Mouse (Mus musculus): ENCODE results near the gene Ddx3x. TPM values are rescaled to one million over a fixed set of nuclear protein-coding genes. Genes with fewer than 3 reads are reported as not detected.
A peak's percentile ranks its signal among the peaks of the same experiment; 100 is the strongest.
"Not testable (repeated sequence)": the region's sequence is repeated elsewhere in the genome, so short reads cannot be mapped to it uniquely, and the experiment has no call there.

The Ddx3x gene
- polyA plus RNA-seq (2015; fragmentation: Nextera tagmentation; extraction: Ambion mirVana), result 121 and 133 TPM in 2 replicates

- peak; percentile 96 for ATAC-seq
Observed at GRCm38 (mm10) chrX:13280409-13281328, at the start of gene Ddx3x. Ddx3x (plus strand) TSS chrX:13280970.

GRCm38 (mm10) chrX:13231243-13231642 is 49.5 kb upstream of the Ddx3x start:
- peak overlapping the region; percentile 48 for H3K4me2 ChIP-seq (ENCODE audit: low read length)
- H3K27me3 ChIP-seq (replicated peaks; ENCODE audit: control insufficient read depth, insufficient read depth, low read length), result no peaks in the 10 kb centered on the region
- H3K27ac ChIP-seq (ENCODE audit: low read length), result peak overlapping the region; percentile 93
- H3K4me3 ChIP-seq (replicated peaks; ENCODE audit: low read length), result peak overlapping the region; percentile 32
- WGBS, result 23% methylated on average over 9 of the region's 9 CpGs
- no peaks in the 10 kb centered on the region for H3K36me3 ChIP-seq (ENCODE audit: control insufficient read depth, insufficient read depth)
- H3K9me3 ChIP-seq (ENCODE audit: control insufficient read depth, low read length), result no peaks in the 10 kb centered on the region
- H3K9ac ChIP-seq (replicated peaks; ENCODE audit: low read depth, low read length), result peak overlapping the region; percentile 52
- ATAC-seq, result peak; percentile 1
- H3K4me1 ChIP-seq (replicated peaks; ENCODE audit: control insufficient read depth, insufficient read depth, low read length), result peaks cover 8% of the 10 kb centered on the region

More at GRCm38 (mm10) chrX:13280409-13281328, at the start of gene Ddx3x:
- Histone ChIP-seq H3K27ac (ENCODE audit: low read length) (peak within 1 kb of the TSS; percentile 95), H3K36me3 (ENCODE audit: control insufficient read depth, insufficient read depth) (peaks cover 2% of the 10 kb centered on the region), H3K9me3 (ENCODE audit: control insufficient read depth, low read length) (no peaks in the 10 kb centered on the region), H3K4me2 (ENCODE audit: low read length) (peak within 1 kb of the TSS; percentile 73), H3K4me3 (replicated peaks; ENCODE audit: low read length) (peak within 1 kb of the TSS; percentile 96), H3K27me3 (replicated peaks; ENCODE audit: control insufficient read depth, insufficient read depth, low read length) (no peaks in the 10 kb centered on the region), H3K4me1 (replicated peaks; ENCODE audit: control insufficient read depth, insufficient read depth, low read length) (peaks cover 16% of the 10 kb centered on the region), H3K9ac (replicated peaks; ENCODE audit: low read depth, low read length) (peak within 1 kb of the TSS; percentile 99)
- WGBS, result 0% methylated on average over 53 of the region's 57 CpGs

- ATAC-seq; H3K4me2 ChIP-seq (ENCODE audit: low read length); H3K36me3 ChIP-seq (ENCODE audit: control insufficient read depth, insufficient read depth); H3K9ac ChIP-seq (replicated peaks; ENCODE audit: low read depth, low read length); H3K9me3 ChIP-seq (ENCODE audit: control insufficient read depth, low read length); H3K4me3 ChIP-seq (replicated peaks; ENCODE audit: low read length); H3K27me3 ChIP-seq (replicated peaks; ENCODE audit: control insufficient read depth, insufficient read depth, low read length); H3K27ac ChIP-seq (ENCODE audit: low read length): not testable (repeated sequence)
- H3K4me1 ChIP-seq (replicated peaks; ENCODE audit: control insufficient read depth, insufficient read depth, low read length), result peaks cover 12% of the 10 kb centered on the region
- WGBS, result 100% methylated on average over 1 of the region's 1 CpGs
Observed at GRCm38 (mm10) chrX:13232834-13233233, 47.9 kb upstream of the Ddx3x start.

GRCm38 (mm10) chrX:13233631-13234030 is 47.1 kb upstream of the Ddx3x start:
- 63% methylated on average over 2 of the region's 2 CpGs for WGBS
- H3K27me3 ChIP-seq (replicated peaks; ENCODE audit: control insufficient read depth, insufficient read depth, low read length), result peaks cover 3% of the 10 kb centered on the region; the same call in 1 of the 2 replicates
- H3K4me2 ChIP-seq (ENCODE audit: low read length), result no peak overlapping the region
- no peak overlapping the region for H3K4me3 ChIP-seq (replicated peaks; ENCODE audit: low read length)
- H3K27ac ChIP-seq (ENCODE audit: low read length), result no peak overlapping the region
- peaks cover 12% of the 10 kb centered on the region for H3K4me1 ChIP-seq (replicated peaks; ENCODE audit: control insufficient read depth, insufficient read depth, low read length)
- no peaks in the 10 kb centered on the region for H3K36me3 ChIP-seq (ENCODE audit: control insufficient read depth, insufficient read depth)
- H3K9me3 ChIP-seq (ENCODE audit: control insufficient read depth, low read length), result no peaks in the 10 kb centered on the region
- ATAC-seq, result no peak
- H3K9ac ChIP-seq (replicated peaks; ENCODE audit: low read depth, low read length), result no peak overlapping the region

GRCm38 (mm10) chrX:13234709-13235108 is 46.1 kb upstream of the Ddx3x start:
- Histone ChIP-seq H3K4me3 (replicated peaks; ENCODE audit: low read length) (no peak overlapping the region), H3K27me3 (replicated peaks; ENCODE audit: control insufficient read depth, insufficient read depth, low read length) (peaks cover 3% of the 10 kb centered on the region; the same call in 1 of the 2 replicates), H3K9me3 (ENCODE audit: control insufficient read depth, low read length) (no peaks in the 10 kb centered on the region), H3K36me3 (ENCODE audit: control insufficient read depth, insufficient read depth) (no peaks in the 10 kb centered on the region), H3K4me2 (ENCODE audit: low read length) (no peak overlapping the region), H3K4me1 (replicated peaks; ENCODE audit: control insufficient read depth, insufficient read depth, low read length) (peaks cover 12% of the 10 kb centered on the region), H3K27ac (ENCODE audit: low read length) (no peak overlapping the region), H3K9ac (replicated peaks; ENCODE audit: low read depth, low read length) (no peak overlapping the region)
- 69% methylated on average over 4 of the region's 4 CpGs for WGBS
- ATAC-seq, result no peak

GRCm38 (mm10) chrX:13236100-13236568 is 44.6 kb upstream of the Ddx3x start:
- H3K27me3 ChIP-seq (replicated peaks; ENCODE audit: control insufficient read depth, insufficient read depth, low read length), result peaks cover 3% of the 10 kb centered on the region; the same call in 1 of the 2 replicates
- H3K36me3 ChIP-seq (ENCODE audit: control insufficient read depth, insufficient read depth), result no peaks in the 10 kb centered on the region
- H3K9me3 ChIP-seq (ENCODE audit: control insufficient read depth, low read length), result no peaks in the 10 kb centered on the region
- H3K4me2 ChIP-seq (ENCODE audit: low read length), result no peak overlapping the region
- peak; percentile 74 for ATAC-seq
- no peak overlapping the region for H3K9ac ChIP-seq (replicated peaks; ENCODE audit: low read depth, low read length)
- 21% methylated on average over 2 of the region's 2 CpGs for WGBS
- no peak overlapping the region for H3K4me3 ChIP-seq (replicated peaks; ENCODE audit: low read length)
- H3K27ac ChIP-seq (ENCODE audit: low read length), result peak overlapping the region; percentile 56
- peaks cover 19% of the 10 kb centered on the region for H3K4me1 ChIP-seq (replicated peaks; ENCODE audit: control insufficient read depth, insufficient read depth, low read length)

GRCm38 (mm10) chrX:13239455-13239854 is 41.3 kb upstream of the Ddx3x start:
- Histone ChIP-seq H3K4me1 (replicated peaks; ENCODE audit: control insufficient read depth, insufficient read depth, low read length) (peaks cover 15% of the 10 kb centered on the region), H3K4me2 (ENCODE audit: low read length) (no peak overlapping the region), H3K9me3 (ENCODE audit: control insufficient read depth, low read length) (no peaks in the 10 kb centered on the region), H3K27me3 (replicated peaks; ENCODE audit: control insufficient read depth, insufficient read depth, low read length) (peaks cover 5% of the 10 kb centered on the region; the same call in 1 of the 2 replicates), H3K36me3 (ENCODE audit: control insufficient read depth, insufficient read depth) (no peaks in the 10 kb centered on the region), H3K4me3 (replicated peaks; ENCODE audit: low read length) (no peak overlapping the region), H3K9ac (replicated peaks; ENCODE audit: low read depth, low read length) (no peak overlapping the region), H3K27ac (ENCODE audit: low read length) (no peak overlapping the region)
- no peak for ATAC-seq
- WGBS, result 92% methylated on average over 6 of the region's 6 CpGs

- Histone ChIP-seq H3K9ac (replicated peaks; ENCODE audit: low read depth, low read length) (peak overlapping the region; percentile 69), H3K27me3 (replicated peaks; ENCODE audit: control insufficient read depth, insufficient read depth, low read length) (peaks cover 5% of the 10 kb centered on the region; the same call in 1 of the 2 replicates), H3K36me3 (ENCODE audit: control insufficient read depth, insufficient read depth) (no peaks in the 10 kb centered on the region), H3K4me3 (replicated peaks; ENCODE audit: low read length) (peak overlapping the region; percentile 40), H3K9me3 (ENCODE audit: control insufficient read depth, low read length) (no peaks in the 10 kb centered on the region), H3K4me1 (replicated peaks; ENCODE audit: control insufficient read depth, insufficient read depth, low read length) (peaks cover 15% of the 10 kb centered on the region), H3K4me2 (ENCODE audit: low read length) (peak overlapping the region; percentile 70), H3K27ac (ENCODE audit: low read length) (peak overlapping the region; percentile 97)
- WGBS, result 13% methylated on average over 11 of the region's 11 CpGs
- no peak for ATAC-seq
Observed at GRCm38 (mm10) chrX:13240646-13241425, 39.9 kb upstream of the Ddx3x start.
